Mouse (Mus musculus) heart, adult 11 months (tissue): ENCODE results near the gene Fut11.

Source experiments
- DNase-seq: peaks from one replicate; pipeline ENCODE4 v3.0.0; 2022

The Fut11 gene

DNA sequence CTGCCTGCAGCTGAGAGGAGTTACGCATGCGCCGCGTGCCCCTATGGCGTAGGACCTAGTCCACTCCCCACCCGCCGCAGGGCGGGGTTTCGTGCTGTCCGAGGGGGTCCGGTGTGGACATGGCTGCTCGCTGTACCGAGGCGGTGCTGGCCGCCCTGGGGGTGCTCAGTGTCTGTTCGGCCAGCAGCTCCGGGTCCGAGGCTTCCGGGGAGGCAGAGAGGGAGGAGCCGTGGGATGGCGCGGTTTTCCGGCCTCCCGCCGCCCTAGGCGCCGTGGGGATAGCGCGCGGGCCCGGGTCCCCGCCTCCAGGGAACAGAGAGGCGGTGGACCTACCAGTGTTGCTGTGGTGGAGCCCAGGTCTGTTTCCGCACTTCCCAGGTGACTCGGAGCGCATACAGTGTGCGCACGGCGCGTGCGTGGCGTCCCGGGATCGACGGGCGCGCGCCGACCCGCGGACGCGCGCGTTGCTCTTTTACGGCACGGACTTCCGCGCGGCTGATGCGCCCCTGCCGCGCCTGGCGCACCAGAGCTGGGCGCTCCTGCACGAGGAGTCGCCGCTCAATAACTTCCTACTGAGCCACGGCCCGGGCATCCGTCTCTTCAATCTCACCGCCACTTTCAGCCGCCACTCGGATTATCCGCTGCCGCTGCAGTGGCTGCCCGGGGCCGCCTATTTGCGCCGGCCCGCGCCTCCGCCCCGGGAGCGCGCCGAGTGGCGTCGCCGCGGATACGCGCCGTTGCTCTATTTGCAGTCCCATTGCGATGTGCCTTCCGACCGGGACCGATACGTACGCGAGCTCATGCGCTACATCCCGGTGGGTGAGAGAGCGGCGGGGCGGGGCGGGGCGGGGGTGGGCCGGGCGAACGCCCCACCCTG, at the start of gene Fut11:
TSS of gene Fut11 (plus strand) at position 85 of the 877 bp plus-strand sequence.
- peak; percentile 99 for DNase-seq

GRCm38 (mm10) chr14:20645547-20645946, 49.2 kb upstream of the Fut11 start:
- peak; percentile 56 for DNase-seq

DNA sequence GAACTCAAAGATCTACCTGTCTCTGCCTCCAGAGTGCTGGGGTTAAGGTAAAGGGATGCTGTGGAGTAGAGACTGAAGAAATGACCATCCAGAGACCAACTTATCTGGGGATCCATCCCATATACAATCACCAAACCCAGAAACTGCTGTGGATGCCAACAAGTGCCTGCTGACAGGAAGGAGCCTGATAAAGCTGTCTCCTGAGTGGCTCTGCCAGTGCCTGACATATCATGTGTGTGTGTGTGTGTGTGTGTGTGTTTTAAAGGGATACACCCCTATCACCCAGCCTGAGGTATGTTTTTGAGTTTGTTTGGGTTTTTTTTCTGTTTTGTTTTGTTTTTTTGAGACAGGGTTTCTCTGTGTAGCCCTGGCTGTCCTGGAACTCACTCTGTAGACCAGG, 48.4 kb upstream of the Fut11 start:
- peak; percentile 24 for DNase-seq

GRCm38 (mm10) chr14:20651000-20651399, 43.8 kb upstream of the Fut11 start:
- peak; percentile 96 for DNase-seq

DNA sequence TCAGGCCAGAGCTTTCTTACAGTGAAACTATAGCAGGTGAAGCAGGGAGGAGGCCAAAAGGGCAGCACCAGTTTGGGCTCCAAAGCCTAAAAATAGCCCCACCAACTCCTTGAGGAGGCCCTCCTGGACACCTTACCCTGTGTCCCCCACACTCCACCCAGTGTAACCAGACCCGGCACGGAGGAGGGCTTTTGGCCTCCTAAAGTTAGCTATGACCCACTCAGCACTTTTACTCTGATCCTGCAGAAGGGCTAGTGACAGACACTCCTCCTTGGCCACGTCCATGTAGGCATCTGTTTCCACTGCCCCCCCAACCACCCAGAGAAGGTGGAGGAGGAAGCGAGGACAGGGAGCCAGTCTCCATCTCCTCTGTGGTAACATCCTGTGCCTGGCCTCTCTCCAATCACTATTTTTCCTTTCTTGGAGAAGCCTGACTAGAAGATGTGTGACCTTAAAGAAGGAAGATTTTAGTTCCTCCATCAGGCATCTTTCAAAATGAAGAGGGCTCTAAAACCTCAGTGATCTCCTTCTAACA, 43.0 kb upstream of the Fut11 start:
- peak; percentile 91 for DNase-seq

- peak; percentile 92 for DNase-seq
Measured at GRCm38 (mm10) chr14:20654690-20655421, 39.9 kb upstream of the Fut11 start.

GRCm38 (mm10) chr14:20655731-20656130, 39.0 kb upstream of the Fut11 start:
- peak; percentile 90 for DNase-seq

GRCm38 (mm10) chr14:20656361-20656760, 38.4 kb upstream of the Fut11 start, which contains the start of gene Myoz1:
TSS of gene Myoz1 (minus strand) at chr14:20656540.
- DNase-seq, result peak; percentile 89

- peak; percentile 89 for DNase-seq
Measured at GRCm38 (mm10) chr14:20658326-20658725, 36.4 kb upstream of the Fut11 start.

DNA sequence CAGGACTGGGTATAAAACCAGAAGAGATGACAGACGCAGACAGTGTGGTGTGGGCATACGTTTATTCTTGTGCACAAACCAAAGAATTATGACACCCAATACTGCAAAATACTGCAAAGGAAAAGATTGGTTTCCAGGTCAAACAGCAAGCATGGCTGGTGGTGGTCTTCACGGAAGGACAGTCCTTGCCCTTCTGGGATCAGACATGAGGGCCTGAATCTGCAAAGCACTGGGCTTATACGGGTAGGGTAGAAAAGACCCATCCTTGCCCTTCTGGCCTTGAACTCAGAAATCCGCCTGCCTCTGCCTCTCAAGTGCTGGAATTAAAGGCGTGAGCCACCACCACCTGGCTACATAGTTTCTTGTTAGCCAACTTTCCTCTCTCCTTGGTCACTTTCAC, 35.9 kb upstream of the Fut11 start:
- DNase-seq, result no peak

DNA sequence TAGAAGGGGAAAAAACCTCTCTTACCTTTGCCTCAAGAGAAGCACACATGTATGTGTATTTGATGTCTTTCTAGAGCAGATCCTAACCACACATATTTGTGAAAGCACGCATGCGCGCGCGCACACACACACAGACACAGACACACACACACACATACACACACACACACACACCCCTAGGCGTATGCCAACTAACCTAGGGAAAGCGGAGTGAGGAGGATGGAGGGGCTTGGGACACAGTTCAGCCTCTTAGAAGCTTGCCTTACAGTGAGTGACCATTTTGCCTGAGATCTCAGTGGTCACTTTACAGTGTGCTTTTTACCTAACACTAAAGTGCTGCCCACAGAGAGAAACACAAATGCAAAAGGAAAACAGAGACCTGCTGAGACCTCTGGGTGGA, 35.1 kb upstream of the Fut11 start:
- no peak for DNase-seq

GRCm38 (mm10) chr14:20660827-20661660, 33.7 kb upstream of the Fut11 start:
- DNase-seq, result peak; percentile 99

GRCm38 (mm10) chr14:20661661-20662331, 33.0 kb upstream of the Fut11 start:
- DNase-seq, result peak; percentile 94

- DNase-seq, result peak; percentile 86
Measured at GRCm38 (mm10) chr14:20662740-20663139, 32.0 kb upstream of the Fut11 start.

GRCm38 (mm10) chr14:20663601-20664000, 31.2 kb upstream of the Fut11 start:
- no peak for DNase-seq

DNA sequence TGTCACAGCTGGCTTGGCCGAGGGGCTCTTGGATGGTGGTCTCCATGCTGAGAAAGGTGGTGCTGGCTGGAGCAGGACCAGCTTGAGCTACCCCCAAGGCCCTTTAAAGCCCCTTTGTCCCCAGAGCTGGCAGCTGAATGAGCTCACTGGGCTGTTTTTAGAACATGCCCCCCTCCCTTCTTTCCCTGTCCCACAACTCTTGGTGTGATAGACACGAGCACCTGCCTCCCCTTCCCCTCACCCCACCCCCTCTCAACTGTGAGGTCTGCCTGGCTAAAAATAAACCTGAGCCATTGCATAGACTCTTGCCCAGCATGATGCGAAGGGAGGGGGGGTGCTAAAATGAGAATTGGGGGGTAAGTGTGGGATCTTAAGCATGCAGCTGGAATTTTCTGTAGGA, 30.3 kb upstream of the Fut11 start:
- peak; percentile 95 for DNase-seq

- no peak for DNase-seq
Measured at GRCm38 (mm10) chr14:20667469-20667868, 27.3 kb upstream of the Fut11 start.

- peak; percentile 98 for DNase-seq
Measured at GRCm38 (mm10) chr14:20668154-20668810, 26.5 kb upstream of the Fut11 start, which contains the start of gene Synpo2l. TSS of gene Synpo2l (minus strand) at chr14:20668354.

DNA sequence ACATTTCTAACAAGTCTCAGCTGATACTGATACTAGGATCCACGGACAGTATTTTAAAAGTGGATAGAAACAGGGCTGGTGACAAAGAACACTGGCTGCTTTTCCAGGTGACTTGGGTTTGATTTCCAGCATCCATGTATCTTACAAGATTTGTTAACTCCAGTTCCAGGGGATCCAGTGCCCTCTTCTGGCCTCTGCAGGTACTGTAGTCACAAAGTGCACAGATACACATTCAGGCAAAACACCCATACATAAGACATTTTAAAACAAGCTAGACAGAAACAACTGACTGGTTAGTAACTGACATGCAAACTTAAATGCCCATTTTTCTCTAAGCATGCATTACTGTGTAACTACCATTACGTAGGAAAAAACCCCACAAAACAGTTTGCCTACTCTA, 21.8 kb upstream of the Fut11 start:
- DNase-seq, result no peak

- no peak for DNase-seq
Measured at GRCm38 (mm10) chr14:20673735-20674063, 21.1 kb upstream of the Fut11 start.

DNA sequence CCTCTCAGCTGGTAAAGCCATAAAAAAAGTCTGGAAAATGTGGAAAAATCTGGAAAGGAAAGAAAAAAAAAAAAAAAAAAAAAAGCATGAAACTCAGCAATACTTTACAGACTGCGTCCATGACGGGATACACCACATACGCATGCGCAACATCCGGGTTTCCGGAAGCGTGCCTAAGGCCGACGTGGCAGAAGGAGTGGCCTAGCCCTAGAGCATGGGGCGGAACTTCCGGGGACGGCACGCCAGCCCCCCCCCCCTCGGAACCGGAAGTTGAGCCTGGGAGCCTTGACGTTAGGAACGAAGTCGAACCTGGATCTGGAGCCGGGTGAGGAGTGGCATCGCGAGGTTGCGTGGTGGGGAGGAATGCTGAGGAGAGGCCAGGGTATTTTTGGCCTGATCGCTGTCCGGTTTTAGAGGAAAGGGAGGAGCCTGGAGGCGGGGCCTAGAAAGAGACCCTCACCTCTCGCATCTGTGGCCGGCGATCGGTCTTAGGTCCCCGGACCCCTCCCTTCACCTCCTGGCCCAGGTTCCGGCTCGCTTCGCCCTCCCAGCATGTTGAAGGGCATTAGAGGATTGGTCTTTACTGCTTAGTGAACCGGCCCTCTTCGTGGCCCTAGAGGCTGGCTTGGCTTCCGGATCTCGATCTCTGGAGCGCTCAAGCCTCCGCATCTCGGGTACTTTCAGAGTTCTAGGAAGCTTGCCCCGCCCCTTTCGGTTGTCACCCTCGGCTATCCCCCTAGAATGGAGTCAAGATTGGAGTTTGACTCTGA, 20.5 kb upstream of the Fut11 start, which contains the start of gene Sec24c:
TSS of gene Sec24c (plus strand) at position 245 of the 770 bp plus-strand sequence.
- DNase-seq, result peak; percentile 99
